Mouse (Mus musculus): ENCODE measurements around the gene Mgat4d. TPM values are rescaled to one million over a fixed set of nuclear protein-coding genes. Genes with fewer than 3 reads are reported as not detected.

Gene Mgat4d
- not detected in 2 replicates for polyA plus RNA-seq (2012; rRNA removed)

GRCm38 (mm10) chr8:83348263-83348662 lies at the start of gene Mgat4d:
Gene Mgat4d, plus strand, starts transcription at chr8:83348471.

GRCm38 (mm10) chr8:83331899-83332697 lies 16.2 kb upstream of the Mgat4d start, which contains the start of gene Elmod2:
Gene Elmod2, minus strand, starts transcription at chr8:83332486.

GRCm38 (mm10) chr8:83389316-83390005 lies 41.2 kb downstream of the Mgat4d start, which contains the start of gene Clgn:
Gene Clgn, plus strand, starts transcription at chr8:83389867.

Other genes with a start within 250 kb of the Mgat4d start
- gene Tbc1d9, start 183.1 kb upstream of the Mgat4d start, polyA plus RNA-seq (2012; rRNA removed), result 5.6 and 11.4 TPM in 2 replicates
- 1.3 and 2.0 TPM in 2 replicates for gene Gm10645, start 182.3 kb upstream of the Mgat4d start, polyA plus RNA-seq (2012; rRNA removed)
- gene Ucp1, start 58.1 kb upstream of the Mgat4d start, polyA plus RNA-seq (2012; rRNA removed), result not detected in 2 replicates
- 1.2 and 1.3 TPM in 2 replicates for gene Elmod2, start 16.0 kb upstream of the Mgat4d start, polyA plus RNA-seq (2012; rRNA removed)
- 0.02 and 0.15 TPM in 2 replicates for gene Clgn, start 41.4 kb downstream of the Mgat4d start, polyA plus RNA-seq (2012; rRNA removed)
- gene Scoc, start 109.9 kb downstream of the Mgat4d start, polyA plus RNA-seq (2012; rRNA removed), result 1.2 and 1.4 TPM in 2 replicates
- gene Olfr370, start 187.3 kb downstream of the Mgat4d start, polyA plus RNA-seq (2012; rRNA removed), result not detected in 2 replicates
- gene Ndufb7, start 218.2 kb downstream of the Mgat4d start, polyA plus RNA-seq (2012; rRNA removed), result 413 and 526 TPM in 2 replicates

All from colon, adult 2 months (tissue).